Mouse (Mus musculus) hindbrain, embryonic 14.5 days (tissue): ENCODE measurements around the gene Pcsk5. TPM values are rescaled to one million over a fixed set of nuclear protein-coding genes. Genes with fewer than 3 reads are reported as not detected.

Experiments
- ATAC-seq: fragments of 200-750 bp; cut with Nextera tagmentation; 2 replicates; pipeline ENCODE4 v1.8.0; 2017; ENCODE audit warnings: moderate number of reproducible peaks, mild to moderate bottlenecking, moderate TSS enrichment, moderate library complexity; ENCODE audit not compliant: low FRiP score
- DNase-seq: peaks from one replicate; pipeline ENCODE4 v3.0.0-alpha.2; 2015; ENCODE audit warnings: low spot score
- H3K27ac ChIP-seq: fragments of 300-500 bp; sonication (generic); 2 replicates; pipeline ENCODE4 v1.5.1; 2014; ENCODE audit warnings: mild to moderate bottlenecking, moderate library complexity
- H3K27me3 ChIP-seq: fragments of 300-500 bp; sonication (generic); 2 replicates; pipeline ENCODE4 v1.6.1; 2014; ENCODE audit warnings: mild to moderate bottlenecking, low read length, mixed read lengths; ENCODE audit not compliant: control insufficient read depth, insufficient read depth
- H3K36me3 ChIP-seq: fragments of 300-500 bp; sonication (generic); replicated peaks from 2 replicates; pipeline ENCODE4 v1.6.1; 2014; ENCODE audit not compliant: control insufficient read depth, insufficient read depth
- H3K4me1 ChIP-seq: fragments of 300-500 bp; sonication (generic); replicated peaks from 2 replicates; pipeline ENCODE4 v1.6.1; 2014; ENCODE audit warnings: antibody characterized with exemption, low read length, mixed read lengths; ENCODE audit not compliant: control insufficient read depth, insufficient read depth
- H3K4me2 ChIP-seq: fragments of 300-500 bp; sonication (generic); replicated peaks from 2 replicates; pipeline ENCODE4 v1.6.1; 2014; ENCODE audit warnings: mild to moderate bottlenecking, moderate library complexity
- H3K4me3 ChIP-seq: fragments of 300-500 bp; sonication (generic); replicated peaks from 2 replicates; pipeline ENCODE4 v1.5.1; 2014; ENCODE audit warnings: mild to moderate bottlenecking, low read length
- H3K9ac ChIP-seq: fragments of 300-500 bp; sonication (generic); 2 replicates; pipeline ENCODE4 v1.6.1; 2014
- H3K9me3 ChIP-seq: fragments of 300-500 bp; sonication (generic); 2 replicates; pipeline ENCODE4 v1.6.1; 2016; ENCODE audit warnings: low read length; ENCODE audit not compliant: control insufficient read depth
- WGBS: fragments of 180-500 bp; shearing (Covaris S2); extraction: QIAGEN DNeasy Blood & Tissue Kit; methylation state at CpG from one replicate; pipeline ENCODE4 v1.1.7; 2014; 5-methylcytosine and 5-hydroxymethylcytosine counted together
- polyA plus RNA-seq: library from polyadenylated mRNA; unstranded; fragments of >200 nt; fragmentation: Nextera tagmentation; extraction: Ambion mirVana; gene quantifications from 2 replicates; pipeline ENCODE4 v1.2.1, GENCODE M21; 2014

Pcsk5 gene
- polyA plus RNA-seq, 1 experiment from 2014 or later: 10.6 TPM

DNA sequence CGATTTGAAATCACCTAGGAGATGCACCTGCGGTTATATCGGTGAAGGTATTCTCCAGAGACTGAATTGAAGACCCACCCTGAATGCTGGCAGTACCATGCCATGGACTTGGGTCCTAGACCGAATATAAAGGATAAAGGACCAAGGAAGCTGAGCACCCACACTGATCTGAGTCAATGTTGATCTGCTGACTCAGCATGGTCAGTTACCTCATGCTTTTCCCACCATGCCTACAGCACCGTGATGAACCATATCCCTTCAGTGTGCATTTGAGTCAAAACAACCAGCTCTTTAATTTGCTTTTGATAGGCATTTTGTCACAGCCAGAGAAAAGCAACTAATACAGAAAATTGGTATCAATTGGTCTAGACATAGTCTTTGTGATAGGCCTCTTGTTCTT is 262.9 kb downstream of the Pcsk5 start:
- Histone ChIP-seq H3K9ac (no peak overlapping the region), H3K9me3 (no peaks in the 10 kb centered on the region), H3K27me3 (no peaks in the 10 kb centered on the region), H3K4me1 (no peaks in the 10 kb centered on the region), H3K36me3 (no peaks in the 10 kb centered on the region; the same call in 1 of the 2 replicates), H3K27ac (no peak overlapping the region), H3K4me2 (no peak overlapping the region), H3K4me3 (no peak overlapping the region)
- no peak for ATAC-seq
- 92% methylated on average over 5 of the region's 5 CpGs for WGBS
- no peak for DNase-seq

GRCm38 (mm10) chr19:17572315-17572714 is 265.1 kb downstream of the Pcsk5 start:
- DNase-seq (no peak), ATAC-seq (no peak)
- Histone ChIP-seq H3K36me3 (no peaks in the 10 kb centered on the region; the same call in 1 of the 2 replicates), H3K4me2 (no peak overlapping the region), H3K27me3 (no peaks in the 10 kb centered on the region), H3K4me3 (no peak overlapping the region), H3K9ac (no peak overlapping the region), H3K27ac (no peak overlapping the region), H3K9me3 (no peaks in the 10 kb centered on the region), H3K4me1 (no peaks in the 10 kb centered on the region)
- 95% methylated on average over 8 of the region's 8 CpGs for WGBS

DNA sequence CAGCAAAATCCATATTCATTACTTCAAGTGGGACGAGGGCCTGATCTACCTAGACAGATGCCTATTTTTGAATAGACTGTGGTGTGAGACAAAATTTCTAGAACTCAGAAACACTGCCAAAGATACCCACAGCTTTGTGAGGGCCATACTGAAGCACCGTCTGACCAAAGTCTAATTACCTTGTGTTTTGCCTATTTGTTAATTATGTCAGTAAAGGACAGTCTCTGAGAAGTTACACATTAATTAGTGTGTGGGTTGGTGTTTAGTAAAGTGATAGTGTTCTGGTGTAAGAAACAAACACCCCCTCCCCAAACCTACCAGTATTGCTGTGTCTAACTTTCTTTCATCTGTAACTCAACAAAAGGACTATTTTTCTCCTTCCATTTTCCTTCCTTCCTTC is 266.5 kb downstream of the Pcsk5 start:
- H3K27me3 ChIP-seq: no peaks in the 10 kb centered on the region

GRCm38 (mm10) chr19:17567264-17567663 is 270.2 kb downstream of the Pcsk5 start:
- no peak overlapping the region for H3K4me3 ChIP-seq
- ATAC-seq (no peak), DNase-seq (no peak)

More for the DNA sequence above, 266.5 kb downstream of the Pcsk5 start:
- Histone ChIP-seq H3K36me3 (no peaks in the 10 kb centered on the region; the same call in 1 of the 2 replicates), H3K27ac (no peak overlapping the region), H3K4me3 (no peak overlapping the region), H3K4me1 (no peaks in the 10 kb centered on the region), H3K4me2 (no peak overlapping the region), H3K9me3 (no peaks in the 10 kb centered on the region), H3K9ac (no peak overlapping the region)
- ATAC-seq (no peak), DNase-seq (no peak)
- 89% methylated on average over 2 of the region's 2 CpGs for WGBS

DNA sequence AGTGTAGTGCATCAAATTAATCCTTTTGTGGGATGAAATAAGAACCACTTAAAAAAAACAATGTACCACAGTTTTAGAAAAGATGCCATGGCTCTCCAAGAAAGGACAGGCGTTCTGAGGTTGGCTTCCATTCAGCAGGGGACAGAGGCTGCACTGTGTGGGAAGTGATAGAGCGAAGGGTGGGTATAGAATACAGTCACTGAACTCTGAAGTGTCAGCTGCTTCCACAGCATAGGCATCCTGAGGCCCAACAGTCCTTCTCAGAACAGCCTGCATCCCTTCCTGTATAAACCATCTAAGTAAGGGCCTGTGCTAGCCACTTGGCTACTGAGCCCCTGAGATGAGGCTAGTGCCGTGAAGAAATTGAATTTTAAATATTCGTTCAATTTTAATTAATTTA is 271.3 kb downstream of the Pcsk5 start:
- no peak overlapping the region for H3K4me3 ChIP-seq
- no peak overlapping the region for H3K4me2 ChIP-seq
- ATAC-seq (peak; percentile 55; the same call in 1 of the 2 replicates), DNase-seq (no peak)
- H3K4me1 ChIP-seq: no peaks in the 10 kb centered on the region
- WGBS: 75% methylated on average over 4 of the region's 4 CpGs
- H3K27me3 ChIP-seq: no peaks in the 10 kb centered on the region
- H3K9me3 ChIP-seq: no peaks in the 10 kb centered on the region
- no peaks in the 10 kb centered on the region for H3K36me3 ChIP-seq
- no peak overlapping the region for H3K9ac ChIP-seq
- H3K27ac ChIP-seq: no peak overlapping the region

More at GRCm38 (mm10) chr19:17567264-17567663, 270.2 kb downstream of the Pcsk5 start:
- no peaks in the 10 kb centered on the region for H3K36me3 ChIP-seq
- no peaks in the 10 kb centered on the region for H3K9me3 ChIP-seq
- no peak overlapping the region for H3K4me2 ChIP-seq
- 68% methylated on average over 3 of the region's 3 CpGs for WGBS
- no peaks in the 10 kb centered on the region for H3K4me1 ChIP-seq
- no peaks in the 10 kb centered on the region for H3K27me3 ChIP-seq
- H3K9ac ChIP-seq: no peak overlapping the region
- H3K27ac ChIP-seq: no peak overlapping the region

GRCm38 (mm10) chr19:17558764-17559163 is 278.7 kb downstream of the Pcsk5 start:
- Histone ChIP-seq H3K4me1 (no peaks in the 10 kb centered on the region), H3K9ac (no peak overlapping the region), H3K27ac (no peak overlapping the region), H3K27me3 (no peaks in the 10 kb centered on the region), H3K4me2 (no peak overlapping the region), H3K9me3 (no peaks in the 10 kb centered on the region), H3K36me3 (no peaks in the 10 kb centered on the region), H3K4me3 (no peak overlapping the region)
- ATAC-seq (no peak), DNase-seq (no peak)
- WGBS: 59% methylated on average over 2 of the region's 2 CpGs

- H3K27ac ChIP-seq: no peak overlapping the region
- DNase-seq: no peak
- no peaks in the 10 kb centered on the region for H3K36me3 ChIP-seq
- WGBS: 94% methylated on average over 7 of the region's 7 CpGs
- ATAC-seq: no peak
- no peaks in the 10 kb centered on the region for H3K27me3 ChIP-seq
- no peaks in the 10 kb centered on the region for H3K4me1 ChIP-seq
- no peak overlapping the region for H3K4me3 ChIP-seq
- no peak overlapping the region for H3K9ac ChIP-seq
- no peak overlapping the region for H3K4me2 ChIP-seq
- H3K9me3 ChIP-seq: no peaks in the 10 kb centered on the region
Observed at GRCm38 (mm10) chr19:17555159-17555558, 282.3 kb downstream of the Pcsk5 start.

DNA sequence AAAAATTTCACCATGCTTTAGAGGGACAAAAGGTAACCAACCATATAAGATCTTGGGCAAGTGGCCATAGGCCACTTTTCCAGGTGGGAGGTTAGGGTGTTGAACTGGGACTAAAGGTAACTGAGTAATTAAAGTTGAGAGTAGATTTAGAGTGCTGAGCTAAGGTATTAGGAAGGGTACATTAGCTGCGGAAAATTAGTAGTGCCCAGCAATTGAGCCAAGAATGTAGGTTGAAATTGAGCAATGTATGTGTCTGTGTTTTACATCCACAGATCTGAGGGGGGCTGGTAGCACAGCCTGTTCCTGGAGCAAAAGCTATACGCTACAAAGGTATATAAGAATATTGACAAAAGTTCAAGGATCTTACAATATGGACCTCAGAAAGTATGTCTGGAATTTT is 282.9 kb downstream of the Pcsk5 start:
- no peak for ATAC-seq

DNA sequence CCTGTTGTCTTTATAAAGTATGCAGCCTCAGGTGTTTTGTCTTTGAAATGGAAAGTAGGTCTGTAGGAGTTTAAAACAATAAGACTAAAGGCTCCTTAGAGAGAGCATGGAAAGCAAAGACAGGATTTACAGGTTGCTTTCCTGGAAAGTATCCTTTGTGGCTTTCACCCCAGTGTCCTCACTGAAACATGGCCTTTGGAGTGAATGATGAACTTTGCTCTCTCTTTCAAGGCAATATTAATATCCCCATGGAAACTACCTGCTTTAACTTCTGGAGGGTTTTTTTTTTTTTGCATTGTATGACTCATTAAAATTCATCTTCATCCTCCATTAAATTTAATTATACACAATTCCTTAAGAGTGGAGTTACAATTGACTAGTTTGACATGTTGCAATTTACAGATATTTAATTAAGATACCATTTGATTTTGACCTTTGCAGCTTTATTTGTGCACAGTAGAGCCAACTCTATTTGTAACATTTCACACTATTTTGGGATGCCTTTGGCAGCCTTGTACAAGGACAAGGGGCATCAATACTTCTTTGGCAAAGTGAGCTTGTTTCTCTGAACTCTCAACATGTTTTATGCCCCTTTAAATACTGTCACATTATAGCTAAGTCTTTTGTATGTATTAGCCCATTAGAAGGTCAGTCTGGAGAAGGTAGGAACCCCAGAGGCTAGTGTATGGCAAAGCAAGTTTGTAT is 283.9 kb downstream of the Pcsk5 start:
- Histone ChIP-seq H3K4me3 (no peak overlapping the region), H3K36me3 (no peaks in the 10 kb centered on the region), H3K9me3 (no peaks in the 10 kb centered on the region), H3K9ac (no peak overlapping the region), H3K27ac (no peak overlapping the region), H3K27me3 (no peaks in the 10 kb centered on the region), H3K4me1 (no peaks in the 10 kb centered on the region), H3K4me2 (no peak overlapping the region)
- DNase-seq: no peak
- ATAC-seq: no peak

More for the DNA sequence above, 282.9 kb downstream of the Pcsk5 start:
- no peak for DNase-seq
- Histone ChIP-seq H3K9ac (no peak overlapping the region), H3K4me1 (no peaks in the 10 kb centered on the region), H3K4me2 (no peak overlapping the region), H3K27me3 (no peaks in the 10 kb centered on the region), H3K4me3 (no peak overlapping the region), H3K36me3 (no peaks in the 10 kb centered on the region), H3K9me3 (no peaks in the 10 kb centered on the region), H3K27ac (no peak overlapping the region)
- WGBS: 97% methylated on average over 2 of the region's 2 CpGs
